Mouse (Mus musculus) heart, adult 2 months (tissue): Measurements from ENCODE around the gene Fam222b.

Experiments
- CTCF ChIP-seq: fragments of 200-600 bp; IDR thresholded peaks from 2 replicates; pipeline ENCODE4 v1.8.1; 2022; ENCODE audit warnings: antibody characterized with exemption, mild to moderate bottlenecking, moderate library complexity
- EP300 ChIP-seq: fragments of 200-500 bp; IDR thresholded peaks from 2 replicates; pipeline ENCODE4 v1.6.1; 2011; ENCODE audit warnings: low read depth, low read length, control low read depth; ENCODE audit not compliant: insufficient read depth
- POLR2A ChIP-seq: fragments of 200-500 bp; IDR thresholded peaks from 2 replicates; pipeline ENCODE4 v1.6.1; 2011; ENCODE audit warnings: mild to moderate bottlenecking, low read depth, low read length, control low read depth; ENCODE audit not compliant: insufficient read depth

DNA sequence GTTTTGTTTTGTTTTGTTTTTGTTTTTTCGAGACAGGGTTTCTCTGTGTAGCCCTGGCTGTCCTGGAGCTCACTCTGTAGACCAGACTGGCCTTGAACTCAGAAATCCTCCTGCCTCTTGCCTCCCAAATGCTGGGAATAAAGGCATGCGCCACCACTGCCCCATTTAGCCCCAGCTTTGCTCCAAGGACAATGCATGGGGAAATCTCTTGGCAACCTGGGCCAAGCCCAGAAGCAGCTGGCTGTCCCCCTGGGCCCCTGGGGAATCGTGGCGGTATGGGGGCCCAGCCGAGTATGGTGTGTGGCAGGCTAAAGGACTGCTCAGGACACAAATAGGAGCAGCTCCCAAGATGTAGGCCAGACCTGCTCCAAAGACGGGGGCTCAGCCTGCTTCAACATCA lies 109.8 kb downstream of the Fam222b start:
- TF ChIP-seq CTCF (no peak), EP300 (no peak), POLR2A (no peak)
